Mouse (Mus musculus) liver, embryonic 16.5 days (tissue): Measurements from ENCODE around the gene Gal3st2. TPM values are rescaled to one million over a fixed set of nuclear protein-coding genes. Genes with fewer than 3 reads are reported as not detected.

ENCODE experiments used
- polyA plus RNA-seq: library from polyadenylated mRNA; unstranded; fragments of >200 nt; fragmentation: Nextera tagmentation; extraction: Ambion mirVana; gene quantifications from 2 replicates; pipeline ENCODE4 v1.2.1, GENCODE M21; 2015

The Gal3st2 gene
- polyA plus RNA-seq, 1 experiment from 2014 or later, result not detected

Other genes starting within 250 kb of the Gal3st2 start
- gene Stk25, start 202.6 kb upstream of the Gal3st2 start, polyA plus RNA-seq, result 42.7 and 48.1 TPM in 2 replicates
- gene Bok, start 175.6 kb upstream of the Gal3st2 start, polyA plus RNA-seq, result 4.2 and 5.3 TPM in 2 replicates
- gene Atg4b, start 109.8 kb upstream of the Gal3st2 start, polyA plus RNA-seq, result 60.2 and 63.0 TPM in 2 replicates
- 10.6 and 11.9 TPM in 2 replicates for gene Thap4, start 106.4 kb upstream of the Gal3st2 start, polyA plus RNA-seq
- 95.9 and 110 TPM in 2 replicates for gene Dtymk, start 59.4 kb upstream of the Gal3st2 start, polyA plus RNA-seq
- 8.6 and 9.1 TPM in 2 replicates for gene Ing5, start 57.3 kb upstream of the Gal3st2 start, polyA plus RNA-seq
- 5.6 and 6.9 TPM in 2 replicates for gene D2hgdh, start 36.4 kb upstream of the Gal3st2 start, polyA plus RNA-seq
- gene Gal3st2b, start 57.0 kb downstream of the Gal3st2 start, polyA plus RNA-seq, result 0.05 TPM in 1 of 2 replicates, not detected in the other
- gene Gal3st2c, start 129.2 kb downstream of the Gal3st2 start, polyA plus RNA-seq, result not detected in 2 replicates
- gene Neu4, start 159.1 kb downstream of the Gal3st2 start, polyA plus RNA-seq, result not detected in 2 replicates
- 0.12 TPM in 1 of 2 replicates, not detected in the other for gene Pdcd1, start 191.2 kb downstream of the Gal3st2 start, polyA plus RNA-seq